Mouse (Mus musculus) stomach, postnatal 0 days (tissue): ENCODE results near the gene Nek7. TPM values are rescaled to one million over a fixed set of nuclear protein-coding genes. Genes with fewer than 3 reads are reported as not detected.

Experiments used
- ATAC-seq: fragments of 200-750 bp; cut with Nextera tagmentation; 2 replicates; pipeline ENCODE4 v1.8.0; 2017; ENCODE audit not compliant: low FRiP score, low TSS enrichment
- DNase-seq: peaks from one replicate; pipeline ENCODE4 v3.0.0-alpha.2; 2016; ENCODE audit warnings: low spot score
- H3K27ac ChIP-seq: fragments of 300-500 bp; sonication (generic); replicated peaks from 2 replicates; pipeline ENCODE4 v1.5.1; 2014; ENCODE audit warnings: mild to moderate bottlenecking, control low read depth
- H3K27me3 ChIP-seq: fragments of 300-500 bp; sonication (generic); 2 replicates; pipeline ENCODE4 v1.6.1; 2014; ENCODE audit warnings: low read length; ENCODE audit not compliant: control insufficient read depth, insufficient read depth
- H3K36me3 ChIP-seq: fragments of 300-500 bp; sonication (generic); 2 replicates; pipeline ENCODE4 v1.6.1; 2014; ENCODE audit warnings: low read length, mixed read lengths; ENCODE audit not compliant: control insufficient read depth, insufficient read depth
- H3K4me1 ChIP-seq: fragments of 300-500 bp; sonication (generic); replicated peaks from 2 replicates; pipeline ENCODE4 v1.6.1; 2014; ENCODE audit warnings: antibody characterized with exemption; ENCODE audit not compliant: control insufficient read depth, insufficient read depth
- H3K4me2 ChIP-seq: fragments of 300-500 bp; sonication (generic); replicated peaks from 2 replicates; pipeline ENCODE4 v1.6.1; 2014; ENCODE audit warnings: low read depth, mild to moderate bottlenecking, control low read depth, moderate library complexity
- H3K4me3 ChIP-seq: fragments of 300-500 bp; sonication (generic); 2 replicates; pipeline ENCODE4 v1.5.1; 2014; ENCODE audit warnings: low read depth, low read length, control low read depth
- H3K9ac ChIP-seq: fragments of 300-500 bp; sonication (generic); 2 replicates; pipeline ENCODE4 v1.6.1; 2014; ENCODE audit warnings: mild to moderate bottlenecking, low read length, control low read depth, mixed read lengths
- H3K9me3 ChIP-seq: fragments of 300-500 bp; sonication (generic); 2 replicates; pipeline ENCODE4 v1.6.1; 2016; ENCODE audit warnings: low read length; ENCODE audit not compliant: control insufficient read depth
- CTCF ChIP-seq: IDR thresholded peaks from 2 replicates; pipeline ENCODE4 v1.5.1; 2016; ENCODE audit warnings: antibody characterized with exemption, low read depth, mild to moderate bottlenecking, moderate library complexity
- EP300 ChIP-seq: optimal IDR thresholded peaks from 2 replicates; pipeline ENCODE3; 2016; ENCODE audit warnings: antibody characterized with exemption
- WGBS: fragments of 180-500 bp; shearing (Covaris S2); extraction: QIAGEN DNeasy Blood & Tissue Kit; methylation state at CpG from one replicate; pipeline ENCODE4 v1.1.7; 2014; 5-methylcytosine and 5-hydroxymethylcytosine counted together
- polyA plus RNA-seq: library from polyadenylated mRNA; unstranded; fragments of >200 nt; fragmentation: Nextera tagmentation; extraction: Ambion mirVana; gene quantifications from 2 replicates; pipeline ENCODE4 v1.2.1, GENCODE M21; 2015

Gene Nek7
- polyA plus RNA-seq, 1 experiment from 2014 or later, result 40.0 TPM

DNA sequence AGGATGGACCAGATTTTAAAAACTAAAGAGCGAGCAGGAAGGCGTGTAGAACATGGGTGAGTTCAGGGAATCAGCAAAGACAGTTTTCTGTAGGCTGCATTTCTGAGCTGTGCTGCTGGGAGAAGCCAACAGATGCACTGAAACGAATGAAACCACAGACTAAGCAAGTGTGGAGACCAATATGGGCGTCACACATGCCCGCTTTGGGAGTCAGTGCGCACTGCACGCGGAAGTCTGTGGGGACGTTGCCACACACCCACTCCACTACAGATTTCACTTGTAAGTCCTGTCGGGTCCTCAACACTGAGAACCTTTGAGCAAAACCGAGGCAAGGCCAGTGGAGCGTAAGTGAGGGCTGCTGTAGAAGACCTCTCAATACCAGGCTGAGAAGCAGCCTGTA is 59.2 kb downstream of the Nek7 start:
- WGBS, result 94% methylated on average over 12 of the region's 12 CpGs
- H3K27ac ChIP-seq, result no peak overlapping the region
- TF ChIP-seq EP300, result no peak
- H3K4me2 ChIP-seq, result no peak overlapping the region
- DNase-seq (no peak), ATAC-seq (no peak)
- no peaks in the 10 kb centered on the region for H3K9me3 ChIP-seq
- no peaks in the 10 kb centered on the region for H3K4me1 ChIP-seq
- no peak overlapping the region for H3K4me3 ChIP-seq
- no peak overlapping the region for H3K9ac ChIP-seq
- H3K27me3 ChIP-seq, result no peaks in the 10 kb centered on the region
- no peaks in the 10 kb centered on the region for H3K36me3 ChIP-seq

GRCm38 (mm10) chr1:138559213-138560101 is 60.5 kb downstream of the Nek7 start:
- Histone ChIP-seq H3K9ac (no peak overlapping the region), H3K27me3 (no peaks in the 10 kb centered on the region), H3K4me1 (no peaks in the 10 kb centered on the region), H3K4me3 (no peak overlapping the region), H3K36me3 (no peaks in the 10 kb centered on the region), H3K9me3 (no peaks in the 10 kb centered on the region), H3K4me2 (no peak overlapping the region), H3K27ac (no peak overlapping the region)
- DNase-seq (no peak), ATAC-seq (no peak)
- WGBS, result 69% methylated on average over 12 of the region's 12 CpGs
- no peak for TF ChIP-seq EP300
- TF ChIP-seq CTCF, result no peak

- DNase-seq, result no peak
- no peaks in the 10 kb centered on the region for H3K36me3 ChIP-seq
- ATAC-seq, result no peak
- H3K27me3 ChIP-seq, result no peaks in the 10 kb centered on the region
- TF ChIP-seq CTCF (peak; percentile 67), EP300 (no peak)
- no peaks in the 10 kb centered on the region for H3K4me1 ChIP-seq
- H3K4me2 ChIP-seq, result no peak overlapping the region
- H3K9ac ChIP-seq, result no peak overlapping the region
- 71% methylated on average over 3 of the region's 3 CpGs for WGBS
- H3K4me3 ChIP-seq, result no peak overlapping the region
- no peak overlapping the region for H3K27ac ChIP-seq
- H3K9me3 ChIP-seq, result no peaks in the 10 kb centered on the region
Measured at GRCm38 (mm10) chr1:138558342-138558741, 61.6 kb downstream of the Nek7 start.

DNA sequence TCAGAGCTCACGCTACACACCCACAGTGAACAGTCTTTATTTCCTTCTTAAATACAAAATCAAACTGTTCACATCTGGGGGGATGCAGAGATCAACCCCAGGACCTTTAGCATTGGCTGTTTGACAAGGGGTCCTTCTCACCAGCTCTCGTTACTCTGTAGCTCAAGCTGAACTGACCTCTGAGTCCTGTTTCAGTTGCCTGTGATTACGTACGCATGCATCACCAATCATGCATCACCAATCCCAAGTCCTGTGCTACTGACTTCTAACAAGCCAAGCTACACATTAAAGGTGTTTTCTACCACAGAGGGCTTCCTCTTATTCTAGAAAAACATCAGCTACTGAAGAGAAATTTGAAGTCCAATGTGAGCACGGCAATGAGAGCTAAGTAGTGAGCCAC is 65.0 kb downstream of the Nek7 start:
- Histone ChIP-seq H3K9me3 (no peaks in the 10 kb centered on the region), H3K4me2 (no peak overlapping the region), H3K4me3 (no peak overlapping the region), H3K27me3 (no peaks in the 10 kb centered on the region), H3K4me1 (no peaks in the 10 kb centered on the region), H3K9ac (no peak overlapping the region), H3K36me3 (no peaks in the 10 kb centered on the region), H3K27ac (no peak overlapping the region)
- WGBS, result 93% methylated on average over 5 of the region's 5 CpGs
- ATAC-seq, result no peak
- TF ChIP-seq EP300 (no peak), CTCF (no peak)
- no peak for DNase-seq

GRCm38 (mm10) chr1:138550184-138550583 is 69.8 kb downstream of the Nek7 start:
- Histone ChIP-seq H3K4me3 (no peak overlapping the region), H3K36me3 (no peaks in the 10 kb centered on the region), H3K27me3 (no peaks in the 10 kb centered on the region), H3K4me1 (no peaks in the 10 kb centered on the region), H3K4me2 (no peak overlapping the region), H3K27ac (no peak overlapping the region), H3K9ac (no peak overlapping the region), H3K9me3 (no peaks in the 10 kb centered on the region)
- ATAC-seq (0 out of 2 replicates have a peak, but pooled peaks have one; percentile 2), DNase-seq (no peak)
- TF ChIP-seq CTCF, result no peak
- no peak for TF ChIP-seq EP300
- 49% methylated on average over 6 of the region's 6 CpGs for WGBS

DNA sequence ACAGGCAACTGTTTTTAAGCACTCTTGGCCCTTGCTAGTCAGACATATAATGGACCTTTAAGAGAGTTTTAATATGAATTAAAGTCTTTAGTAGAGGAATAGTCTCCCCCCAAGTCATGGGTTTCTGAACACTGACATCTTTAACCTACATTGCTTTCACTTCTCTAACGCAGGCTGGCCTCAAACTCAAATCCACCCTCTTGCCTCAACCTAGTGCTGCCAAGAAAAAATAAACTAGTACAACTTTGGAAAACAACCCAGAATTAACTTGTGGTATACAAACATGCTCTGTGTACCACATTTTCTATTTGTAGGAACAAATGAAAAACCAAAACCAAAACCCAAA is 77.8 kb downstream of the Nek7 start:
- Histone ChIP-seq H3K9me3 (no peaks in the 10 kb centered on the region), H3K4me1 (peaks cover 2% of the 10 kb centered on the region; the same call in 1 of the 2 replicates), H3K4me3 (no peak overlapping the region), H3K4me2 (no peak overlapping the region), H3K36me3 (no peaks in the 10 kb centered on the region), H3K27ac (peak overlapping the region; percentile 40), H3K9ac (no peak overlapping the region), H3K27me3 (no peaks in the 10 kb centered on the region)
- ATAC-seq, result no peak
- DNase-seq, result no peak
- TF ChIP-seq CTCF (no peak), EP300 (no peak)
- 55% methylated on average over 1 of the region's 1 CpGs for WGBS
